ENCODE assay signal across 38 mouse cellular contexts in the genomic region with DNA sequence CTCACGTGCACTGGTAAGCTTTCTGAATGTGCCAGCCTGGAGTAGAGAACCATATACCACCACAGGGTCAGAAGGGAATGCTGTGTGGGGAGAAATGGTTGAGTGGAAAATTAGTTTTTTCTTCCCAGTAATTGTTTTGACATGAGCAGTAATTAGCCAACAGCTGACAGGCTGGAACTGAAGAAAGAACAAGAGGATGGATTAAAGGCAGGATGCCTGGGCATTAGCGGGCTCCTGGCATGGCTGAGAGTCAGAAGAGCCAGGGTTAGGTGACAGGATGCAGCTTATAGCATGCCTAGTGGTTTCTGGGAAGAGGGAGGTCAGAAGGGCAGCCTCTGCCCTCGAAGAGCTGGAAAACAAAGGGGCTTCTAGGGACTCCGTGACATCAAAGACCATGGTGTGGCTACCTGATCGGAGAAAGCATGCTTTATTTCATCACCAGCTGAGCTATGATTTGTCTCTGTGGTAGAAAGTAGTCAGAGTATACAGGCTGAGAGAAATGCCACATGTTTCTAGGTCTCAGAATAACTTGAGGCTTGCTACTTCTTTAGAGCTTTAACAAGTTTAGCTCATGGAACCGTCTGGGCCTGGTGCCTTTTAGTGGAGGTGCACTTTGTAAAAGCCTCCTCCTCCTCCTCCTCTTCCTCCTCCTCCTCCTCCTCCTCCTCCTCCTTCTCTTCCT. TPM values are rescaled to one million over a fixed set of nuclear protein-coding genes. Genes with fewer than 3 reads are reported as not detected.
DNase-seq lines count a peak whose midpoint lies in the region; ATAC-seq and TF ChIP-seq lines count a peak whose summit lies in the region.
"Had no signal": no experiment of that assay in that cellular context is flagged by ENCODE, and none has a peak within 500 bp of the region (broad histone marks: within the 10 kb centered on the region; RNA-seq: fewer than 3 reads in every experiment).

No protein-coding gene starts in this region.

- peaks cover 9% of the 10 kb centered on the region for H3K4me1 ChIP-seq in cortical plate, adult 2 months (ENCODE audit: control insufficient read depth, insufficient read depth, low read length)
- peaks cover 10% of the 10 kb centered on the region for H3K4me1 ChIP-seq in hindbrain, embryonic 13.5 days (replicated peaks)
- H3K4me1 ChIP-seq: forebrain, embryonic 13.5 days; liver, embryonic 13.5 days; midbrain, embryonic 13.5 days; neural tube, embryonic 13.5 days had no signal

- H3K36me3 ChIP-seq in hindbrain, embryonic 13.5 days, result no peaks in the 10 kb centered on the region
- H3K36me3 ChIP-seq: G1E; hindbrain, embryonic 10.5 days; limb, embryonic 10.5 days; limb, embryonic 15.5 days; liver, embryonic 13.5 days; midbrain, embryonic 13.5 days; neural tube, embryonic 13.5 days had no signal

- TF ChIP-seq CTCF in layer of hippocampus, adult 2 months (conservative IDR thresholded peaks at IDR 0.05), result no peak
- no peak for TF ChIP-seq CTCF in cortical plate, adult 2 months (IDR thresholded peaks at IDR 0.05; ENCODE audit: extremely low read depth, insufficient read depth, low read length)

- 61% methylated on average over 6 of the region's 6 CpGs for WGBS in hindbrain, embryonic 13.5 days

- no peak overlapping the region for H3K9ac ChIP-seq in hindbrain, embryonic 13.5 days
- H3K9ac ChIP-seq: forebrain, embryonic 13.5 days; limb, embryonic 15.5 days; liver, embryonic 13.5 days; midbrain, embryonic 13.5 days; neural tube, embryonic 13.5 days had no signal

- H3K9me3 ChIP-seq in hindbrain, embryonic 13.5 days, result no peaks in the 10 kb centered on the region
- H3K9me3 ChIP-seq: forebrain, embryonic 13.5 days; hindbrain, embryonic 10.5 days; limb, embryonic 10.5 days; limb, embryonic 15.5 days; liver, embryonic 13.5 days; midbrain, embryonic 13.5 days; neural tube, embryonic 13.5 days had no signal

- peak overlapping the region; percentile 62 for H3K27ac ChIP-seq in layer of hippocampus, adult 2 months
- peak overlapping the region; percentile 37; the same call in 1 of the 2 replicates for H3K27ac ChIP-seq in cortical plate, adult 2 months (ENCODE audit: insufficient read depth, low read length)
- H3K27ac ChIP-seq in hindbrain, embryonic 13.5 days, result no peak overlapping the region
- H3K27ac ChIP-seq: forebrain, embryonic 13.5 days; hindbrain, embryonic 10.5 days; kidney, postnatal 0 days; limb, embryonic 15.5 days; liver, embryonic 13.5 days; midbrain, embryonic 13.5 days; neural tube, embryonic 13.5 days had no signal

- DNase-seq in embryo, embryonic 10 days (ENCODE audit: low spot score), result peak; percentile 15
- DNase-seq in embryo, embryonic 9.5 days (ENCODE audit: extremely low spot score), result no peak
- DNase-seq in layer of hippocampus, adult 2 months (ENCODE audit: low spot score in 2 of 2), result no peak
- no peak for DNase-seq in layer of hippocampus, adult 9-11 months
- no peak for DNase-seq in urinary bladder, postnatal 10 days (ENCODE audit: low spot score)
- DNase-seq: adrenal gland, postnatal 10 days; cerebellum, adult 18-20 months; heart, postnatal 14 days; kidney, adult 8-10 months; liver, embryonic 13.5 days; lung, adult 18-20 months; lung, postnatal 4 days; right cerebral cortex, postnatal 14 days; thymus, postnatal 4 days had no signal

- H3K27me3 ChIP-seq in hindbrain, embryonic 13.5 days, result no peaks in the 10 kb centered on the region
- H3K27me3 ChIP-seq: forebrain, embryonic 13.5 days; limb, embryonic 15.5 days; liver, embryonic 13.5 days; midbrain, embryonic 13.5 days; neural tube, embryonic 13.5 days; Patski had no signal

- H3K4me2 ChIP-seq in hindbrain, embryonic 13.5 days, result no peak overlapping the region
- H3K4me2 ChIP-seq: forebrain, embryonic 13.5 days; limb, embryonic 15.5 days; liver, embryonic 13.5 days; midbrain, embryonic 13.5 days; neural tube, embryonic 13.5 days had no signal

- no peak for TF ChIP-seq POLR2A in cortical plate, adult 2 months (IDR thresholded peaks at IDR 0.05; ENCODE audit: extremely low read depth, insufficient read depth, low read length)

- no peak for ATAC-seq in hindbrain, embryonic 13.5 days (ENCODE audit: low FRiP score)
- ATAC-seq: forebrain, embryonic 13.5 days; intestine, embryonic 16.5 days; lung, postnatal 0 days; midbrain, embryonic 13.5 days; Patski had no signal

- H3K4me3 ChIP-seq in layer of hippocampus, adult 2 months, result no peak overlapping the region
- H3K4me3 ChIP-seq in cortical plate, adult 2 months (ENCODE audit: insufficient read depth, low read length), result no peak overlapping the region
- no peak overlapping the region for H3K4me3 ChIP-seq in hindbrain, embryonic 13.5 days
- H3K4me3 ChIP-seq: erythroblast, embryonic 14.5 days; forebrain, embryonic 13.5 days; hindbrain, embryonic 10.5 days; limb, embryonic 10.5 days; limb, embryonic 15.5 days; liver, embryonic 13.5 days; midbrain, embryonic 13.5 days; neural tube, embryonic 13.5 days had no signal

RNA-seq across cellular contexts. Expression of gene Rcvrn, which starts 58.1 kb away (rescaled TPM):
- 1 to 10 TPM; 1.4 to 1.9 TPM for total RNA-seq in layer of hippocampus, adult 2 months (2021)
- polyA plus RNA-seq in cortical plate, adult 2 months (2012; rRNA removed), result 1.3 and 2.1 TPM in 2 replicates
- not detected in 2 replicates for polyA plus RNA-seq in hindbrain, embryonic 13.5 days (2015; fragmentation: Nextera tagmentation; extraction: Ambion mirVana)
- total RNA-seq: adrenal gland, postnatal 10 days; common myeloid progenitor, adult 5-6 weeks; G1E; heart, adult 8-10 months; heart, postnatal 14 days; megakaryocyte-erythroid progenitor cell, adult 5-6 weeks had no signal
- polyA plus RNA-seq: C2C12; embryonic facial prominence, embryonic 14.5 days; erythroblast, embryonic 14.5 days; forebrain, embryonic 13.5 days; G1E; heart, embryonic 14.5 days; hindbrain, embryonic 10.5 days; intestine, embryonic 16.5 days; kidney, postnatal 0 days; large intestine, adult 2 months; limb, embryonic 10.5 days; limb, embryonic 15.5 days; liver, embryonic 13.5 days; lung, postnatal 0 days; midbrain, embryonic 13.5 days; neural tube, embryonic 13.5 days; Patski; small intestine, adult 2 months; stomach, embryonic 14.5 days; testis, adult 2 months had no signal
